Mouse (Mus musculus) ES-Bruce4 (cell line): ENCODE data around the gene Ostc.

ENCODE experiments used
- CTCF ChIP-seq: IDR thresholded peaks from one replicate; pipeline ENCODE4 v1.8.1; 2011; ENCODE audit warnings: low read depth, low read length
- EP300 ChIP-seq: IDR thresholded peaks from 2 replicates; pipeline ENCODE4 v1.6.1; 2011; ENCODE audit warnings: low read depth, low read length; ENCODE audit not compliant: insufficient read depth
- POLR2A ChIP-seq: IDR thresholded peaks from one replicate; pipeline ENCODE4 v1.8.1; 2011; ENCODE audit warnings: low read length; ENCODE audit not compliant: insufficient read depth

- TF ChIP-seq CTCF (no peak), EP300 (no peak), POLR2A (no peak)
Observed at GRCm38 (mm10) chr3:130722733-130723478, 13.7 kb upstream of the Ostc start.
